8 mouse cellular contexts compared by ENCODE assay signal in genomic region chr3:30792737-30793402, GRCm38 (mm10). TPM values are rescaled to one million over a fixed set of nuclear protein-coding genes. Genes with fewer than 3 reads are reported as not detected.
A peak's percentile ranks its signal among the peaks of the same experiment; 100 is the strongest.
DNase-seq lines count a peak whose midpoint lies in the region; ATAC-seq and TF ChIP-seq lines count a peak whose summit lies in the region.

Gene Sec62 (plus strand): TSS chr3:30792875.

- H3K9me3 ChIP-seq in heart, embryonic 10.5 days: no peaks in the 10 kb centered on the region
- H3K9me3 ChIP-seq in kidney, embryonic 15.5 days (replicated peaks): no peaks in the 10 kb centered on the region

- under 1% methylated on average over 62 of the region's 62 CpGs for WGBS in heart, embryonic 10.5 days
- WGBS in kidney, embryonic 15.5 days: under 1% methylated on average over 62 of the region's 62 CpGs

- H3K27me3 ChIP-seq in heart, embryonic 10.5 days (ENCODE audit: insufficient read depth, poor library complexity, severe bottlenecking): no peaks in the 10 kb centered on the region
- H3K27me3 ChIP-seq in kidney, embryonic 15.5 days: no peaks in the 10 kb centered on the region

- peak; percentile 97 for ATAC-seq in kidney, embryonic 15.5 days (replicated peaks; ENCODE audit: low FRiP score)
- ATAC-seq in monocyte, adult 5-6 weeks (replicated peaks; ENCODE audit: insufficient number of reproducible peaks, low FRiP score, low TSS enrichment, poor library complexity, severe bottlenecking): peak; percentile 91

- peak within 1 kb of the TSS; percentile 74 for H3K27ac ChIP-seq in bone marrow macrophage, adult 2 months (ENCODE audit: insufficient read depth, low read depth, low read length)
- peak within 1 kb of the TSS; percentile 45; the same call in 1 of the 2 replicates for H3K27ac ChIP-seq in embryonic fibroblast, embryonic 13.5 days (ENCODE audit: insufficient read depth, low read length)
- peak within 1 kb of the TSS; percentile 98 for H3K27ac ChIP-seq in heart, embryonic 10.5 days
- H3K27ac ChIP-seq in kidney, embryonic 15.5 days: peak within 1 kb of the TSS; percentile 95

- H3K4me3 ChIP-seq in bone marrow macrophage, adult 2 months (ENCODE audit: insufficient read depth, low read length): peak within 1 kb of the TSS; percentile 88
- H3K4me3 ChIP-seq in embryonic fibroblast, embryonic 13.5 days (ENCODE audit: insufficient read depth, low read length): peak within 1 kb of the TSS; percentile 71
- peak within 1 kb of the TSS; percentile 99 for H3K4me3 ChIP-seq in heart, embryonic 10.5 days
- H3K4me3 ChIP-seq in kidney, embryonic 15.5 days (replicated peaks): peak within 1 kb of the TSS; percentile 97

- no peaks in the 10 kb centered on the region for H3K4me1 ChIP-seq in bone marrow macrophage, adult 2 months (ENCODE audit: control insufficient read depth, insufficient read depth, low read length)
- 0 out of 2 replicates have a peak, but pooled peaks cover 2% of the 10 kb centered on the region for H3K4me1 ChIP-seq in embryonic fibroblast, embryonic 13.5 days (ENCODE audit: control insufficient read depth, insufficient read depth, low read length)
- H3K4me1 ChIP-seq in heart, embryonic 10.5 days: peaks cover 5% of the 10 kb centered on the region; the same call in 1 of the 2 replicates
- 0 out of 2 replicates have a peak, but pooled peaks cover 2% of the 10 kb centered on the region for H3K4me1 ChIP-seq in kidney, embryonic 15.5 days

- no peak for TF ChIP-seq CTCF in bone marrow macrophage, adult 2 months (IDR thresholded peaks at IDR 0.05; ENCODE audit: low read depth, low read length)
- no peak for TF ChIP-seq CTCF in embryonic fibroblast, embryonic 13.5 days (IDR thresholded peaks at IDR 0.05; ENCODE audit: borderline replicate concordance, insufficient read depth, low read length)

- H3K4me2 ChIP-seq in kidney, embryonic 15.5 days: peak within 1 kb of the TSS; percentile 71

- TF ChIP-seq POLR2A in bone marrow macrophage, adult 2 months (IDR thresholded peaks at IDR 0.05; ENCODE audit: borderline replicate concordance, low read depth, low read length): no peak
- TF ChIP-seq POLR2A in embryonic fibroblast, embryonic 13.5 days (IDR thresholded peaks at IDR 0.05; ENCODE audit: low read depth, low read length): peak; percentile 92

- peak; percentile 95 for DNase-seq in A20 (ENCODE audit: low read depth, low spot score)
- DNase-seq in heart, embryonic 10.5 days (ENCODE audit: low spot score): peak; percentile 95
- peak; percentile 94 for DNase-seq in liver
- peak; percentile 91 to 97 for DNase-seq in spleen, postnatal 4 days (ENCODE audit: low spot score in 2 of 2)

- no peaks in the 10 kb centered on the region for H3K36me3 ChIP-seq in heart, embryonic 10.5 days
- H3K36me3 ChIP-seq in kidney, embryonic 15.5 days: no peaks in the 10 kb centered on the region

- peak within 1 kb of the TSS; percentile 88 for H3K9ac ChIP-seq in kidney, embryonic 15.5 days

RNA-seq across cellular contexts. Expression of gene Sec62, which starts in this region (rescaled TPM):
- 104 and 114 TPM in 2 replicates for polyA plus RNA-seq in bone marrow macrophage, adult 2 months (2012; ENCODE audit: insufficient read depth, insufficient read length, missing spikeins)
- 85.2 and 97.4 TPM in 2 replicates for polyA plus RNA-seq in embryonic fibroblast, embryonic 13.5 days (2011; ENCODE audit: insufficient read length, low read depth, missing spikeins)
- 39.4 and 47.6 TPM in 2 replicates for polyA plus RNA-seq in heart, embryonic 10.5 days (2016; fragmentation: Nextera tagmentation; extraction: Ambion mirVana)
- 90.5 and 106 TPM in 2 replicates for polyA plus RNA-seq in kidney, embryonic 15.5 days (2015; fragmentation: Nextera tagmentation; extraction: Ambion mirVana)
- total RNA-seq in monocyte, adult 5-6 weeks (2017): 127 to 145 TPM (median 128 TPM) in 3 replicates

Comparison
In these comparisons a context has a peak if more than half of its experiments do, and no peak if none do; other contexts are left out.
1. Peak in every context shown above with its lines: DNase-seq, ATAC-seq, H3K4me3 ChIP-seq and H3K27ac ChIP-seq.
2. H3K27ac ChIP-seq: peak in every context shown above with its lines; median percentile 98 in heart, embryonic 10.5 days; 95 in kidney, embryonic 15.5 days; 74 in bone marrow macrophage, adult 2 months; 45 in embryonic fibroblast, embryonic 13.5 days.